Mouse (Mus musculus): ENCODE results near the gene Dpp10. TPM values are rescaled to one million over a fixed set of nuclear protein-coding genes. Genes with fewer than 3 reads are reported as not detected.

Dpp10 gene
- 20.9 and 24.1 TPM in 2 replicates for polyA plus RNA-seq (2015; fragmentation: Nextera tagmentation; extraction: Ambion mirVana)

GRCm38 (mm10) chr1:124044925-124045640 lies at the start of gene Dpp10:
Dpp10 (minus strand) TSS chr1:124045559.

All from neural tube, postnatal 0 days (tissue).